Mouse (Mus musculus): ENCODE data around the gene Sfrp5. TPM values are rescaled to one million over a fixed set of nuclear protein-coding genes. Genes with fewer than 3 reads are reported as not detected.

The Sfrp5 gene
- polyA plus RNA-seq, 1 experiment from 2014 or later = 0.21 TPM

- no peak overlapping the region for H3K9ac ChIP-seq (ENCODE audit: low read depth, low read length)
- H3K4me3 ChIP-seq (replicated peaks; ENCODE audit: low read depth, low read length) = no peak overlapping the region
- H3K27me3 ChIP-seq (ENCODE audit: insufficient read depth, low read length) = no peaks in the 10 kb centered on the region
- WGBS = 62% methylated on average over 7 of the region's 7 CpGs
- H3K4me2 ChIP-seq (ENCODE audit: low read length) = no peak overlapping the region
- H3K27ac ChIP-seq = no peak overlapping the region
- TF ChIP-seq CTCF (IDR thresholded peaks at IDR 0.05; ENCODE audit: low read depth) = no peak
- no peaks in the 10 kb centered on the region for H3K36me3 ChIP-seq (ENCODE audit: insufficient read depth, low read length)
- no peak for DNase-seq (ENCODE audit: low spot score)
- ATAC-seq (replicated peaks; ENCODE audit: low FRiP score, low read depth) = no peak
- H3K4me1 ChIP-seq (replicated peaks; ENCODE audit: insufficient read depth, low read length) = no peaks in the 10 kb centered on the region
- H3K9me3 ChIP-seq (replicated peaks; ENCODE audit: low read length) = no peaks in the 10 kb centered on the region
Observed at GRCm38 (mm10) chr19:42238341-42238715, 36.3 kb upstream of the Sfrp5 start.

GRCm38 (mm10) chr19:42237602-42238340 is 35.7 kb upstream of the Sfrp5 start:
- Histone ChIP-seq H3K27me3 (ENCODE audit: insufficient read depth, low read length) (no peaks in the 10 kb centered on the region), H3K27ac (no peak overlapping the region), H3K9me3 (replicated peaks; ENCODE audit: low read length) (no peaks in the 10 kb centered on the region), H3K4me1 (replicated peaks; ENCODE audit: insufficient read depth, low read length) (no peaks in the 10 kb centered on the region), H3K9ac (ENCODE audit: low read depth, low read length) (no peak overlapping the region), H3K4me2 (ENCODE audit: low read length) (no peak overlapping the region), H3K4me3 (replicated peaks; ENCODE audit: low read depth, low read length) (no peak overlapping the region), H3K36me3 (ENCODE audit: insufficient read depth, low read length) (no peaks in the 10 kb centered on the region)
- DNase-seq (ENCODE audit: low spot score) = no peak
- 14% methylated on average over 4 of the region's 4 CpGs for WGBS
- TF ChIP-seq CTCF (IDR thresholded peaks at IDR 0.05; ENCODE audit: low read depth) = no peak
- no peak for ATAC-seq (replicated peaks; ENCODE audit: low FRiP score, low read depth)

- no peak for ATAC-seq (replicated peaks; ENCODE audit: low FRiP score, low read depth)
- Histone ChIP-seq H3K9ac (ENCODE audit: low read depth, low read length) (no peak overlapping the region), H3K9me3 (replicated peaks; ENCODE audit: low read length) (no peaks in the 10 kb centered on the region), H3K27ac (no peak overlapping the region), H3K27me3 (ENCODE audit: insufficient read depth, low read length) (no peaks in the 10 kb centered on the region), H3K4me1 (replicated peaks; ENCODE audit: insufficient read depth, low read length) (no peaks in the 10 kb centered on the region), H3K4me3 (replicated peaks; ENCODE audit: low read depth, low read length) (no peak overlapping the region), H3K36me3 (ENCODE audit: insufficient read depth, low read length) (no peaks in the 10 kb centered on the region), H3K4me2 (ENCODE audit: low read length) (no peak overlapping the region)
- 86% methylated on average over 13 of the region's 13 CpGs for WGBS
- TF ChIP-seq CTCF (IDR thresholded peaks at IDR 0.05; ENCODE audit: low read depth) = no peak
- DNase-seq (ENCODE audit: low spot score) = no peak
Observed at GRCm38 (mm10) chr19:42230986-42231385, 28.9 kb upstream of the Sfrp5 start.

GRCm38 (mm10) chr19:42230288-42230568 is 28.2 kb upstream of the Sfrp5 start:
- Histone ChIP-seq H3K27me3 (ENCODE audit: insufficient read depth, low read length) (no peaks in the 10 kb centered on the region), H3K27ac (no peak overlapping the region), H3K4me1 (replicated peaks; ENCODE audit: insufficient read depth, low read length) (no peaks in the 10 kb centered on the region), H3K9me3 (replicated peaks; ENCODE audit: low read length) (no peaks in the 10 kb centered on the region), H3K9ac (ENCODE audit: low read depth, low read length) (no peak overlapping the region), H3K4me2 (ENCODE audit: low read length) (no peak overlapping the region), H3K36me3 (ENCODE audit: insufficient read depth, low read length) (no peaks in the 10 kb centered on the region), H3K4me3 (replicated peaks; ENCODE audit: low read depth, low read length) (no peak overlapping the region)
- DNase-seq (ENCODE audit: low spot score) = no peak
- no peak for TF ChIP-seq CTCF (IDR thresholded peaks at IDR 0.05; ENCODE audit: low read depth)
- ATAC-seq (replicated peaks; ENCODE audit: low FRiP score, low read depth) = no peak
- WGBS = 68% methylated on average over 5 of the region's 5 CpGs

GRCm38 (mm10) chr19:42229499-42230287 is 27.6 kb upstream of the Sfrp5 start:
- no peaks in the 10 kb centered on the region for H3K27me3 ChIP-seq (ENCODE audit: insufficient read depth, low read length)

GRCm38 (mm10) chr19:42226451-42226850 is 24.4 kb upstream of the Sfrp5 start:
- no peak for ATAC-seq (replicated peaks; ENCODE audit: low FRiP score, low read depth)
- no peaks in the 10 kb centered on the region for H3K9me3 ChIP-seq (replicated peaks; ENCODE audit: low read length)
- TF ChIP-seq CTCF (IDR thresholded peaks at IDR 0.05; ENCODE audit: low read depth) = no peak
- no peaks in the 10 kb centered on the region for H3K4me1 ChIP-seq (replicated peaks; ENCODE audit: insufficient read depth, low read length)
- no peaks in the 10 kb centered on the region for H3K27me3 ChIP-seq (ENCODE audit: insufficient read depth, low read length)
- no peak overlapping the region for H3K4me3 ChIP-seq (replicated peaks; ENCODE audit: low read depth, low read length)
- H3K4me2 ChIP-seq (ENCODE audit: low read length) = no peak overlapping the region
- H3K27ac ChIP-seq = no peak overlapping the region
- no peak for DNase-seq (ENCODE audit: low spot score)
- WGBS = 75% methylated on average over 10 of the region's 10 CpGs
- no peaks in the 10 kb centered on the region for H3K36me3 ChIP-seq (ENCODE audit: insufficient read depth, low read length)
- H3K9ac ChIP-seq (ENCODE audit: low read depth, low read length) = no peak overlapping the region

More at GRCm38 (mm10) chr19:42229499-42230287, 27.6 kb upstream of the Sfrp5 start:
- H3K9me3 ChIP-seq (replicated peaks; ENCODE audit: low read length) = no peaks in the 10 kb centered on the region
- H3K9ac ChIP-seq (ENCODE audit: low read depth, low read length) = no peak overlapping the region
- no peak overlapping the region for H3K27ac ChIP-seq
- TF ChIP-seq CTCF (IDR thresholded peaks at IDR 0.05; ENCODE audit: low read depth) = no peak
- WGBS = 75% methylated on average over 17 of the region's 17 CpGs
- ATAC-seq (replicated peaks; ENCODE audit: low FRiP score, low read depth) = no peak
- no peak overlapping the region for H3K4me3 ChIP-seq (replicated peaks; ENCODE audit: low read depth, low read length)
- DNase-seq (ENCODE audit: low spot score) = no peak
- no peak overlapping the region for H3K4me2 ChIP-seq (ENCODE audit: low read length)
- H3K4me1 ChIP-seq (replicated peaks; ENCODE audit: insufficient read depth, low read length) = no peaks in the 10 kb centered on the region
- no peaks in the 10 kb centered on the region for H3K36me3 ChIP-seq (ENCODE audit: insufficient read depth, low read length)
